ENCODE assay signal across 9 mouse cellular contexts in genomic region chr2:166735469-166736001, GRCm38 (mm10). TPM values are rescaled to one million over a fixed set of nuclear protein-coding genes. Genes with fewer than 3 reads are reported as not detected.
DNase-seq lines count a peak whose midpoint lies in the region; ATAC-seq and TF ChIP-seq lines count a peak whose summit lies in the region.
"Had no signal": no experiment of that assay in that cellular context is flagged by ENCODE, and none has a peak within 500 bp of the region (broad histone marks: within the 10 kb centered on the region; RNA-seq: fewer than 3 reads in every experiment).

No protein-coding gene starts in this region.

- 35% methylated on average over 15 of the region's 15 CpGs for WGBS in heart, postnatal 0 days
- 35% methylated on average over 15 of the region's 15 CpGs for WGBS in forebrain, embryonic 14.5 days
- 13% methylated on average over 15 of the region's 15 CpGs for WGBS in limb, embryonic 12.5 days
- 27% methylated on average over 15 of the region's 15 CpGs for WGBS in stomach, embryonic 15.5 days

- TF ChIP-seq EP300 in heart, postnatal 0 days (IDR thresholded peaks at IDR 0.05; ENCODE audit: low read depth): no peak

- no peak for TF ChIP-seq CTCF in heart, postnatal 0 days (IDR thresholded peaks at IDR 0.05; ENCODE audit: low read depth)

- intact Hi-C loops in heart, postnatal 36 days (cut with DNase I): no loop called here

- no peaks in the 10 kb centered on the region for H3K36me3 ChIP-seq in heart, postnatal 0 days (replicated peaks; ENCODE audit: control insufficient read depth, insufficient read depth, low read length)
- H3K36me3 ChIP-seq in forebrain, embryonic 14.5 days (ENCODE audit: control insufficient read depth, insufficient read depth, low read length): no peaks in the 10 kb centered on the region
- no peaks in the 10 kb centered on the region for H3K36me3 ChIP-seq in limb, embryonic 12.5 days
- H3K36me3 ChIP-seq in stomach, embryonic 15.5 days: no peaks in the 10 kb centered on the region

- no peak overlapping the region for H3K9ac ChIP-seq in heart, postnatal 0 days (replicated peaks; ENCODE audit: low read depth, low read length)
- H3K9ac ChIP-seq in forebrain, embryonic 14.5 days (ENCODE audit: low read length): no peak overlapping the region
- no peak overlapping the region for H3K9ac ChIP-seq in limb, embryonic 12.5 days (replicated peaks)
- H3K9ac ChIP-seq in stomach, embryonic 15.5 days: no peak overlapping the region

- no peaks in the 10 kb centered on the region for H3K4me1 ChIP-seq in heart, postnatal 0 days (ENCODE audit: control insufficient read depth, insufficient read depth)
- peaks cover 2% of the 10 kb centered on the region for H3K4me1 ChIP-seq in forebrain, embryonic 14.5 days (ENCODE audit: control insufficient read depth, insufficient read depth, low read length)
- H3K4me1 ChIP-seq in limb, embryonic 12.5 days (replicated peaks): peaks cover 17% of the 10 kb centered on the region; the same call in 1 of the 2 replicates
- H3K4me1 ChIP-seq in stomach, embryonic 15.5 days: no peaks in the 10 kb centered on the region; the same call in 1 of the 2 replicates

- H3K27ac ChIP-seq in heart, postnatal 0 days (ENCODE audit: low read depth): no peak overlapping the region
- H3K27ac ChIP-seq in forebrain, embryonic 14.5 days (ENCODE audit: low read depth, low read length): no peak overlapping the region
- peak overlapping the region; percentile 89 for H3K27ac ChIP-seq in limb, embryonic 12.5 days
- no peak overlapping the region for H3K27ac ChIP-seq in stomach, embryonic 15.5 days

- ATAC-seq in heart, postnatal 0 days (ENCODE audit: insufficient read depth, low read depth): no peak
- ATAC-seq in forebrain, embryonic 14.5 days: no peak
- peak; percentile 56 for ATAC-seq in limb, embryonic 12.5 days (ENCODE audit: insufficient number of reproducible peaks, insufficient read depth, low FRiP score, low TSS enrichment, low read depth)
- no peak for ATAC-seq in stomach, embryonic 15.5 days (ENCODE audit: insufficient read depth, low FRiP score, low read depth)
- ATAC-seq in activated CD4-positive, CD25-positive, alpha-beta regulatory T cell, adult 4 months: no peak

- no peaks in the 10 kb centered on the region for H3K27me3 ChIP-seq in heart, postnatal 0 days (ENCODE audit: control insufficient read depth, insufficient read depth, low read length)
- H3K27me3 ChIP-seq in forebrain, embryonic 14.5 days (replicated peaks; ENCODE audit: control insufficient read depth, insufficient read depth, low read length): no peaks in the 10 kb centered on the region
- H3K27me3 ChIP-seq in limb, embryonic 12.5 days: no peaks in the 10 kb centered on the region
- H3K27me3 ChIP-seq in stomach, embryonic 15.5 days (replicated peaks): no peaks in the 10 kb centered on the region

- no peak overlapping the region for H3K4me3 ChIP-seq in heart, postnatal 0 days (ENCODE audit: low read depth, low read length)
- no peak overlapping the region for H3K4me3 ChIP-seq in forebrain, embryonic 14.5 days (ENCODE audit: low read depth, low read length)
- H3K4me3 ChIP-seq in limb, embryonic 12.5 days (replicated peaks): peak overlapping the region; percentile 23
- no peak overlapping the region for H3K4me3 ChIP-seq in stomach, embryonic 15.5 days (replicated peaks)

- H3K4me2 ChIP-seq in heart, postnatal 0 days (ENCODE audit: low read depth, low read length): peak overlapping the region; percentile 9; the same call in 1 of the 2 replicates
- H3K4me2 ChIP-seq in forebrain, embryonic 14.5 days (ENCODE audit: low read length): peak overlapping the region; percentile 5; the same call in 1 of the 2 replicates
- H3K4me2 ChIP-seq in limb, embryonic 12.5 days: peak overlapping the region; percentile 40
- H3K4me2 ChIP-seq in stomach, embryonic 15.5 days: peak overlapping the region; percentile 37

- DNase-seq in heart, postnatal 0 days (ENCODE audit: low spot score): no peak
- no peak for DNase-seq in heart, postnatal 36 days
- peak; percentile 37 for DNase-seq in forebrain, embryonic 14.5 days (ENCODE audit: low spot score)
- no peak for DNase-seq in layer of hippocampus, adult 9-10 months (ENCODE audit: low spot score)
- DNase-seq in cerebellum, postnatal 4 days (ENCODE audit: low spot score in 2 of 2): no peak
- DNase-seq: right cerebral cortex, postnatal 14 days had no signal

- H3K9me3 ChIP-seq in heart, postnatal 0 days (replicated peaks; ENCODE audit: control insufficient read depth, low read length): no peaks in the 10 kb centered on the region
- no peaks in the 10 kb centered on the region for H3K9me3 ChIP-seq in forebrain, embryonic 14.5 days (replicated peaks; ENCODE audit: control insufficient read depth, low read length)
- no peaks in the 10 kb centered on the region for H3K9me3 ChIP-seq in limb, embryonic 12.5 days
- no peaks in the 10 kb centered on the region for H3K9me3 ChIP-seq in stomach, embryonic 15.5 days

RNA-seq across cellular contexts. Expression of gene Prex1, which starts 21.9 kb away (rescaled TPM):
- total RNA-seq in heart, postnatal 0 days (2014; rRNA removed; ENCODE audit: low replicate concordance): 6.2 and 12.2 TPM in 2 replicates
- 3.7 and 4.0 TPM in 2 replicates for polyA plus RNA-seq in heart, postnatal 0 days (2015; fragmentation: Nextera tagmentation; extraction: Ambion mirVana)
- total RNA-seq in heart, postnatal 36 days (2021): 1 to 10 TPM; 5.7 to 6.1 TPM
- 28.4 and 34.4 TPM in 2 replicates for polyA plus RNA-seq in forebrain, embryonic 14.5 days (2014; fragmentation: Nextera tagmentation; extraction: Ambion mirVana)
- polyA plus RNA-seq in limb, embryonic 12.5 days (2016; fragmentation: Nextera tagmentation; extraction: Ambion mirVana): 26.5 and 29.5 TPM in 2 replicates
- polyA plus RNA-seq in stomach, embryonic 15.5 days (2015; fragmentation: Nextera tagmentation; extraction: Ambion mirVana): 11.6 and 12.4 TPM in 2 replicates
- 10 to 100 TPM; 34.5 to 45.2 TPM for polyA plus RNA-seq in activated CD4-positive, CD25-positive, alpha-beta regulatory T cell, adult 4 months (2017; shearing (Covaris generic))

RNA-seq across cellular contexts. Expression of gene Trp53rkb, which starts 56.8 kb away (rescaled TPM):
- total RNA-seq in heart, postnatal 0 days (2014; rRNA removed; ENCODE audit: low replicate concordance): 5.6 and 6.2 TPM in 2 replicates
- polyA plus RNA-seq in heart, postnatal 0 days (2015; fragmentation: Nextera tagmentation; extraction: Ambion mirVana): 3.9 TPM in 2 replicates
- 1 to 10 TPM; 1.6 to 2.4 TPM for total RNA-seq in heart, postnatal 36 days (2021)
- 9.1 and 9.4 TPM in 2 replicates for polyA plus RNA-seq in forebrain, embryonic 14.5 days (2014; fragmentation: Nextera tagmentation; extraction: Ambion mirVana)
- 8.8 and 14.2 TPM in 2 replicates for polyA plus RNA-seq in limb, embryonic 12.5 days (2016; fragmentation: Nextera tagmentation; extraction: Ambion mirVana)
- 7.2 and 7.8 TPM in 2 replicates for polyA plus RNA-seq in stomach, embryonic 15.5 days (2015; fragmentation: Nextera tagmentation; extraction: Ambion mirVana)
- polyA plus RNA-seq in activated CD4-positive, CD25-positive, alpha-beta regulatory T cell, adult 4 months (2017; shearing (Covaris generic)): 1 to 10 TPM in 1 of 2 experiments, under 1 TPM in 1; 0.41 to 1.0 TPM
